Mouse (Mus musculus) heart, postnatal 0 days (tissue): ENCODE measurements around the gene 4930447C04Rik.

Experiments
- CTCF ChIP-seq: IDR thresholded peaks from 2 replicates; pipeline ENCODE4 v1.5.1; 2016; ENCODE audit warnings: antibody characterized with exemption, control low read depth, low read depth
- EP300 ChIP-seq: IDR thresholded peaks from 2 replicates; pipeline ENCODE4 v1.6.1; 2016; ENCODE audit warnings: antibody characterized with exemption, low read depth

DNA sequence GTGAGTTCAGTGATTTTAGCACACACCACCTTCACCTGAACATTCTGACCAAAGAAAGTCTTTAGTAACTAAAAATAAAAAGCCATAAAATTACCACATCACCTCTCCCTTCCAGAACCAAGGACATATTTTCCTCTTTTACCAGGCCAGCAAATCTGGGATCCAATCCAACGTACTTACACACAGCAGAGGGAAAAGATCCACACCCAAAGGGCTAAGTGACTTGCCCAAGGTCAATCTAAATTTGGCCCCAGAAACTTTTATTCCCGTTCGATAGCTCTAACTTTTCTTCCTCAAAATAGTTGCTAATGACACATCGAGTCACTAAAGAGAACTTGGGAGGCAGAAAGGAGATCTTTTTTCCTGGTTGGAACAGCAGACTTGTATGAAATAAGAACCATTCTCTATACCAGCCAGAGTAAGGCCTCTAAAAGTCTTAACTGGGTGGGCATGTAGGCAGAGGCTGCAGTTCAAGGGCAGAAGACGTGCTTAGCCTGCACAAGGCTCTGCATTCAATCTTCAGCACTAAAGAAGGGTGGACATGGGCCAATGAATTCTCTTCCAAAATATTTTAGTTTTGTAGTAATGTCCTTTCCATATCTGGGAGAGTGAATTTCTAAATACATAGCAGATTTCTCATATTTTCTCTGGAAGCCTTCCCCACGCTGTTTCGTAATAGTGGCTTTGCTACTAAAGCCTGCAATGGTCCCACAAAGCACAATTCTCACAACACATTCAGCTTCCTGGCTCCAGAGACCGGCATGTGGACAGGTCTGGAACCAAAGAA lies 42.7 kb upstream of the 4930447C04Rik start:
- TF ChIP-seq CTCF (no peak), EP300 (peak; percentile 39; the same call in 1 of the 2 replicates)
